Mouse (Mus musculus) thymus, adult 2 months (tissue): ENCODE measurements at regions not wholly inside any gene's neighbourhood (a gene's known extent, or its start where the extent isn't known, plus 50 kb on each side); places are given as distances from the start of the nearest gene placed in this dataset.

Experiments used
- CTCF ChIP-seq: fragments of 200-500 bp; IDR thresholded peaks from 2 replicates; pipeline ENCODE4 v1.5.1; 2012; ENCODE audit warnings: mild to moderate bottlenecking, control low read depth, low read length, moderate library complexity, borderline replicate concordance; ENCODE audit not compliant: control insufficient read depth, poor library complexity, insufficient read depth; ENCODE audit errors: extremely low read depth
- POLR2A ChIP-seq: fragments of 200-500 bp; IDR thresholded peaks from 2 replicates; pipeline ENCODE4 v1.6.1; 2012; ENCODE audit warnings: mild to moderate bottlenecking, low read length, control low read depth, moderate library complexity; ENCODE audit not compliant: control insufficient read depth, poor library complexity, insufficient read depth; ENCODE audit errors: extremely low read depth

GRCm38 (mm10) chr2:10825278-10826133, 346.4 kb upstream of the Prkcq start:
- TF ChIP-seq CTCF, result peak; percentile 61; the same call in 1 of the 2 replicates
- TF ChIP-seq POLR2A, result no peak
